Comparison of ENCODE assay signal across 26 mouse cellular contexts in the genomic region with DNA sequence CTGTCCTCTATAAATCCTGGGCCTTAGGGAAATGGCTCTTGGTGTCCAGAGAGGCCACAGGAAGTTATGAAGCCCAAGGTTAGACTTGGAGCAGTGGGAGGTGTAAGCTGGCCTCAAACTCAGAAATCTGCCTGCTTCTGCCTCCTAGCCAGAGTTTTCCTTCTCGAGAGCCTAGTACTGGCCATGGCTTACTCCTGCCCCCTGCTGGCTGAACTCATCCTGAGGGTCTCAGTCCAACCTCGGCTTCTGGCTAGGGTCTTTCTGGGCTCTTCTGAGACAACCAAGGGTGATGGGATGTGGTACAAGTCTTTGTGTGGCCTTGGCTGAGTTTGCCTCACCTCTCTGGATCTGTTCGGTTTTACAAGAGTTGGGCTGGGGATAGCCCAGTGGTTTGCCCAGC. TPM values are rescaled to one million over a fixed set of nuclear protein-coding genes. Genes with fewer than 3 reads are reported as not detected.
DNase-seq lines count a peak whose midpoint lies in the region; TF ChIP-seq lines count a peak whose summit lies in the region.
"Had no signal": no experiment of that assay in that cellular context is flagged by ENCODE, and none has a peak within 500 bp of the region (broad histone marks: within the 10 kb centered on the region; RNA-seq: fewer than 3 reads in every experiment).

No protein-coding gene starts in this region.

- TF ChIP-seq POLR2A in liver, adult 2 months (IDR thresholded peaks at IDR 0.05; ENCODE audit: extremely low read depth, insufficient read depth, low read length): no peak
- no peak for TF ChIP-seq POLR2A in thymus, adult 2 months (IDR thresholded peaks at IDR 0.05; ENCODE audit: control insufficient read depth, extremely low read depth, insufficient read depth, low read length, poor library complexity)
- TF ChIP-seq POLR2A in MEL (IDR thresholded peaks at IDR 0.05; ENCODE audit: control insufficient read depth in 1 of 2, insufficient read depth in 1 of 2, low read depth in 1 of 2, low read length in 2 of 2, poor library complexity in 1 of 2): no peak
- TF ChIP-seq POLR2A in heart, adult 2 months (IDR thresholded peaks at IDR 0.05; ENCODE audit: insufficient read depth, low read depth, low read length): no peak

- no peak for DNase-seq in liver, adult 2 months (ENCODE audit: extremely low read depth, low read depth, low spot score)
- DNase-seq in liver (no peak), MEL (ENCODE audit: low read depth, low spot score) (no peak)
- peak; percentile 12 for DNase-seq in thymus, adult 2 months
- DNase-seq in thymus, postnatal 25 days: no peak
- no peak for DNase-seq in heart, adult 2 months
- no peak for DNase-seq in urinary bladder, adult 2 months (ENCODE audit: low spot score)
- DNase-seq: adrenal gland, adult 8-10 months; gastrocnemius, postnatal 36 days; lung, adult 18-20 months; lung, postnatal 36 days; retina, postnatal 1 day; right cerebral cortex, postnatal 4 days had no signal

- no peak overlapping the region for H3K27ac ChIP-seq in liver, adult 2 months (replicated peaks; ENCODE audit: insufficient read depth, low read depth, low read length)
- H3K27ac ChIP-seq in thymus, adult 2 months (ENCODE audit: control insufficient read depth, insufficient read depth, low read length): no peak overlapping the region
- H3K27ac ChIP-seq in MEL (ENCODE audit: control insufficient read depth, low read depth, low read length): no peak overlapping the region
- H3K27ac ChIP-seq in heart, adult 2 months: no peak overlapping the region
- H3K27ac ChIP-seq: embryonic facial prominence, embryonic 13.5 days; forebrain, embryonic 15.5 days; heart, embryonic 10.5 days; limb, embryonic 12.5 days had no signal

- peak; percentile 36 for TF ChIP-seq CTCF in liver, adult 2 months (IDR thresholded peaks at IDR 0.05; ENCODE audit: low read depth, low read length)
- TF ChIP-seq CTCF in thymus, adult 2 months (IDR thresholded peaks at IDR 0.05; ENCODE audit: borderline replicate concordance, control insufficient read depth, extremely low read depth, insufficient read depth, low read length, poor library complexity): 0 out of 2 replicates have a peak, but pooled peaks have one; percentile 35
- peak; percentile 33 to 60 (median 34); a peak in 5 of 6 replicates for TF ChIP-seq CTCF in MEL (IDR thresholded peaks at IDR 0.05 in 2 of 3, conservative IDR thresholded peaks at IDR 0.05 in 1 of 3; ENCODE audit: control insufficient read depth in 1 of 3, insufficient read depth in 1 of 3, low read depth in 2 of 3, low read length in 3 of 3, poor library complexity in 1 of 3, severe bottlenecking in 1 of 3)
- no peak for TF ChIP-seq CTCF in heart, adult 2 months (IDR thresholded peaks at IDR 0.05)

- H3K4me1 ChIP-seq in liver, adult 2 months (ENCODE audit: control insufficient read depth, insufficient read depth, low read length): no peaks in the 10 kb centered on the region
- no peaks in the 10 kb centered on the region for H3K4me1 ChIP-seq in thymus, adult 2 months (replicated peaks; ENCODE audit: control insufficient read depth, insufficient read depth, low read length)
- H3K4me1 ChIP-seq in MEL (ENCODE audit: control insufficient read depth in 1 of 2, insufficient read depth in 2 of 2, low read length in 2 of 2): no peaks in the 10 kb centered on the region
- no peaks in the 10 kb centered on the region for H3K4me1 ChIP-seq in heart, adult 2 months (ENCODE audit: control insufficient read depth, insufficient read depth, low read length)

- TF ChIP-seq RAD21 in MEL (IDR thresholded peaks at IDR 0.05; ENCODE audit: low read depth, low read length): peak; percentile 17

- TF ChIP-seq EP300 in MEL (IDR thresholded peaks at IDR 0.05; ENCODE audit: low read depth in 1 of 2, low read length in 2 of 2): no peak
- no peak for TF ChIP-seq EP300 in heart, adult 2 months (IDR thresholded peaks at IDR 0.05; ENCODE audit: insufficient read depth, low read depth, low read length)

- H3K79me2 ChIP-seq in liver, adult 2 months (ENCODE audit: control insufficient read depth, insufficient read depth, low read length): no peaks in the 10 kb centered on the region
- H3K79me2 ChIP-seq in MEL (ENCODE audit: control insufficient read depth, insufficient read depth, low read length, poor library complexity): no peaks in the 10 kb centered on the region
- no peaks in the 10 kb centered on the region for H3K79me2 ChIP-seq in heart, adult 2 months (replicated peaks; ENCODE audit: control insufficient read depth, insufficient read depth, low read length)

- no peak overlapping the region for H3K9ac ChIP-seq in liver, adult 2 months (ENCODE audit: low read depth, low read length)
- H3K9ac ChIP-seq in MEL (ENCODE audit: control insufficient read depth, low read depth, low read length, poor library complexity, severe bottlenecking): no peak overlapping the region
- H3K9ac ChIP-seq in heart, adult 2 months (ENCODE audit: low read depth, low read length): no peak overlapping the region
- H3K9ac ChIP-seq: embryonic facial prominence, embryonic 13.5 days; forebrain, embryonic 15.5 days; limb, embryonic 12.5 days had no signal

- WGBS in liver, adult 2 months: 93% methylated on average over 3 of the region's 3 CpGs
- WGBS in thymus, adult 2 months: 96% methylated on average over 3 of the region's 3 CpGs
- 91% methylated on average over 3 of the region's 3 CpGs for WGBS in heart, adult 2 months

- no peaks in the 10 kb centered on the region for H3K27me3 ChIP-seq in liver, adult 2 months (ENCODE audit: control insufficient read depth, insufficient read depth, low read length)
- no peaks in the 10 kb centered on the region for H3K27me3 ChIP-seq in thymus, adult 2 months (ENCODE audit: control insufficient read depth, insufficient read depth, low read length)
- H3K27me3 ChIP-seq in MEL (ENCODE audit: control insufficient read depth in 1 of 2, insufficient read depth in 2 of 2, low read length in 2 of 2): peaks cover 4 to 11% of the 10 kb centered on the region in 2 experiments
- no peaks in the 10 kb centered on the region for H3K27me3 ChIP-seq in heart, adult 2 months (ENCODE audit: control insufficient read depth, insufficient read depth, low read length)
- H3K27me3 ChIP-seq: embryonic facial prominence, embryonic 13.5 days; forebrain, embryonic 15.5 days had no signal

- no peaks in the 10 kb centered on the region for H3K9me3 ChIP-seq in MEL (replicated peaks; ENCODE audit: insufficient read depth, low read length)
- H3K9me3 ChIP-seq: forebrain, embryonic 15.5 days had no signal

- no peak overlapping the region for H3K4me3 ChIP-seq in liver, adult 2 months (ENCODE audit: insufficient read depth, low read depth, low read length)
- H3K4me3 ChIP-seq in thymus, adult 2 months (ENCODE audit: control insufficient read depth, insufficient read depth, low read length): no peak overlapping the region
- no peak overlapping the region for H3K4me3 ChIP-seq in MEL (ENCODE audit: control insufficient read depth in 1 of 2, insufficient read depth in 1 of 2, low read depth in 2 of 2, low read length in 2 of 2)
- no peak overlapping the region for H3K4me3 ChIP-seq in heart, adult 2 months
- H3K4me3 ChIP-seq: embryonic facial prominence, embryonic 13.5 days; forebrain, embryonic 15.5 days; heart, embryonic 10.5 days; limb, embryonic 12.5 days had no signal

- intact Hi-C loops in heart, adult 2 months (cut with DNase I): no loop called here

- no peaks in the 10 kb centered on the region for H3K36me3 ChIP-seq in liver, adult 2 months (ENCODE audit: control insufficient read depth, insufficient read depth, low read length)
- no peaks in the 10 kb centered on the region for H3K36me3 ChIP-seq in thymus, adult 2 months (ENCODE audit: control insufficient read depth, insufficient read depth, low read length)
- H3K36me3 ChIP-seq in MEL (ENCODE audit: control insufficient read depth in 1 of 2, insufficient read depth in 2 of 2, low read length in 2 of 2): no peaks in the 10 kb centered on the region
- no peaks in the 10 kb centered on the region for H3K36me3 ChIP-seq in heart, adult 2 months (ENCODE audit: control insufficient read depth, insufficient read depth, low read length)
- H3K36me3 ChIP-seq: embryonic facial prominence, embryonic 13.5 days; forebrain, embryonic 15.5 days; heart, embryonic 10.5 days; limb, embryonic 12.5 days had no signal

RNA-seq across cellular contexts. Expression of a gene that starts 1.8 kb away (rescaled TPM):
- not detected in 2 replicates for total RNA-seq in liver, adult 2 months (2014; rRNA removed)
- not detected in 2 replicates for polyA plus RNA-seq in liver, adult 2 months (2012; rRNA removed)
- polyA plus RNA-seq in thymus, adult 2 months (2012; rRNA removed): 0.07 TPM in 1 of 2 replicates, not detected in the other
- not detected in 2 replicates for total RNA-seq in MEL (2012; rRNA removed)
- polyA plus RNA-seq in MEL (2012; ENCODE audit: insufficient read depth in 1 of 2, insufficient read length in 2 of 2, low read depth in 1 of 2, low replicate concordance in 2 of 2, missing spikeins in 1 of 2): not detected
- not detected for total RNA-seq in heart, adult 2 months (2021)
- 0.04 TPM in 1 of 2 replicates, not detected in the other for polyA plus RNA-seq in heart, adult 2 months (2012; rRNA removed)
- polyA plus RNA-seq in urinary bladder, adult 2 months (2012; rRNA removed): not detected in 2 replicates
- total RNA-seq: adrenal gland, adult 8-10 months; gastrocnemius, postnatal 36 days; layer of hippocampus, postnatal 25 days; left cerebral cortex, postnatal 10 days; megakaryocyte-erythroid progenitor cell, adult 5-6 weeks; monocyte, adult 5-6 weeks had no signal
- polyA plus RNA-seq: embryonic facial prominence, embryonic 13.5 days; forebrain, embryonic 15.5 days; heart, embryonic 10.5 days; heart, postnatal 0 days; kidney, embryonic 14.5 days; large intestine, adult 2 months; limb, embryonic 12.5 days; neural tube, embryonic 11.5 days had no signal

RNA-seq across cellular contexts. Expression of a gene that starts 35.1 kb away (rescaled TPM):
- total RNA-seq in liver, adult 2 months (2014; rRNA removed): 2.6 and 3.0 TPM in 2 replicates
- 3.2 and 3.6 TPM in 2 replicates for polyA plus RNA-seq in liver, adult 2 months (2012; rRNA removed)
- polyA plus RNA-seq in thymus, adult 2 months (2012; rRNA removed): 19.9 and 22.7 TPM in 2 replicates
- 13.5 and 13.9 TPM in 2 replicates for total RNA-seq in MEL (2012; rRNA removed)
- 10 to 100 TPM in 1 of 2 experiments, not detected in 1; 26.3 TPM for polyA plus RNA-seq in MEL (2012; ENCODE audit: insufficient read depth in 1 of 2, insufficient read length in 2 of 2, low read depth in 1 of 2, low replicate concordance in 2 of 2, missing spikeins in 1 of 2)
- 1 to 10 TPM; 7.1 to 7.4 TPM for total RNA-seq in heart, adult 2 months (2021)
- polyA plus RNA-seq in heart, adult 2 months (2012; rRNA removed): 5.6 and 6.1 TPM in 2 replicates
- 9.8 and 9.9 TPM in 2 replicates for polyA plus RNA-seq in urinary bladder, adult 2 months (2012; rRNA removed)

RNA-seq across cellular contexts. Expression of a gene that starts 45.1 kb away (rescaled TPM):
- 25.9 and 42.4 TPM in 2 replicates for total RNA-seq in liver, adult 2 months (2014; rRNA removed)
- polyA plus RNA-seq in liver, adult 2 months (2012; rRNA removed): 19.5 and 23.0 TPM in 2 replicates
- polyA plus RNA-seq in thymus, adult 2 months (2012; rRNA removed): 25.9 and 28.7 TPM in 2 replicates
- total RNA-seq in MEL (2012; rRNA removed): 87.0 and 99.7 TPM in 2 replicates
- 100 to 1,000 TPM in 1 of 2 experiments, not detected in 1; 171 TPM for polyA plus RNA-seq in MEL (2012; ENCODE audit: insufficient read depth in 1 of 2, insufficient read length in 2 of 2, low read depth in 1 of 2, low replicate concordance in 2 of 2, missing spikeins in 1 of 2)
- total RNA-seq in heart, adult 2 months (2021): 10 to 100 TPM; 19.8 to 21.4 TPM
- polyA plus RNA-seq in heart, adult 2 months (2012; rRNA removed): 12.0 and 15.1 TPM in 2 replicates
- polyA plus RNA-seq in urinary bladder, adult 2 months (2012; rRNA removed): 30.3 and 33.5 TPM in 2 replicates

RNA-seq across cellular contexts. Expression of a gene that starts 49.5 kb away (rescaled TPM):
- total RNA-seq in liver, adult 2 months (2014; rRNA removed): 771 and 1,014 TPM in 2 replicates
- polyA plus RNA-seq in liver, adult 2 months (2012; rRNA removed): 2,298 and 3,079 TPM in 2 replicates
- polyA plus RNA-seq in thymus, adult 2 months (2012; rRNA removed): 0.09 and 3.4 TPM in 2 replicates
- not detected in 2 replicates for total RNA-seq in MEL (2012; rRNA removed)
- polyA plus RNA-seq in MEL (2012; ENCODE audit: insufficient read depth in 1 of 2, insufficient read length in 2 of 2, low read depth in 1 of 2, low replicate concordance in 2 of 2, missing spikeins in 1 of 2): under 1 TPM in 1 of 2 experiments, not detected in 1; 0.04 TPM
- total RNA-seq in heart, adult 2 months (2021): not detected
- polyA plus RNA-seq in heart, adult 2 months (2012; rRNA removed): 0.47 TPM in 1 of 2 replicates, not detected in the other
- not detected in 2 replicates for polyA plus RNA-seq in urinary bladder, adult 2 months (2012; rRNA removed)
- total RNA-seq: layer of hippocampus, postnatal 25 days; left cerebral cortex, postnatal 10 days; megakaryocyte-erythroid progenitor cell, adult 5-6 weeks; monocyte, adult 5-6 weeks had no signal
- polyA plus RNA-seq: embryonic facial prominence, embryonic 13.5 days; forebrain, embryonic 15.5 days; heart, postnatal 0 days; hindbrain, embryonic 11.5 days; kidney, embryonic 14.5 days; neural tube, embryonic 11.5 days had no signal
